Mouse (Mus musculus) limb, embryonic 14.5 days (tissue): ENCODE data around the gene Vps45. TPM values are rescaled to one million over a fixed set of nuclear protein-coding genes. Genes with fewer than 3 reads are reported as not detected.

ENCODE experiments used
- ATAC-seq: fragments of 200-750 bp; cut with Nextera tagmentation; 2 replicates; pipeline ENCODE4 v1.8.0; 2017; ENCODE audit warnings: low read depth, moderate number of reproducible peaks, moderate TSS enrichment; ENCODE audit not compliant: low FRiP score
- DNase-seq: peaks from one replicate; pipeline ENCODE4 v3.0.0-alpha.2; 2015; ENCODE audit warnings: low spot score
- H3K27ac ChIP-seq: fragments of 300-500 bp; sonication (generic); replicated peaks from 2 replicates; pipeline ENCODE4 v1.5.1; 2014; ENCODE audit warnings: low read depth, mild to moderate bottlenecking, low read length, moderate library complexity, mixed read lengths
- H3K27me3 ChIP-seq: fragments of 300-500 bp; sonication (generic); 2 replicates; pipeline ENCODE4 v1.6.1; 2014; ENCODE audit warnings: low read length, mixed read lengths; ENCODE audit not compliant: control insufficient read depth, insufficient read depth
- H3K36me3 ChIP-seq: fragments of 300-500 bp; sonication (generic); 2 replicates; pipeline ENCODE4 v1.6.1; 2014; ENCODE audit warnings: mild to moderate bottlenecking, low read length, moderate library complexity, mixed read lengths; ENCODE audit not compliant: control insufficient read depth, insufficient read depth
- H3K4me1 ChIP-seq: fragments of 300-500 bp; sonication (generic); 2 replicates; pipeline ENCODE4 v1.6.1; 2014; ENCODE audit warnings: antibody characterized with exemption, low read length, mixed read lengths; ENCODE audit not compliant: control insufficient read depth, insufficient read depth
- H3K4me2 ChIP-seq: fragments of 300-500 bp; sonication (generic); replicated peaks from 2 replicates; pipeline ENCODE4 v1.6.1; 2014; ENCODE audit warnings: low read depth, mild to moderate bottlenecking, low read length, moderate library complexity; ENCODE audit not compliant: severe bottlenecking
- H3K4me3 ChIP-seq: fragments of 300-500 bp; sonication (generic); replicated peaks from 2 replicates; pipeline ENCODE4 v1.5.1; 2014; ENCODE audit warnings: low read length
- H3K9ac ChIP-seq: fragments of 300-500 bp; sonication (generic); 2 replicates; pipeline ENCODE4 v1.6.1; 2014; ENCODE audit warnings: mild to moderate bottlenecking, low read depth, low read length, moderate library complexity; ENCODE audit not compliant: severe bottlenecking
- H3K9me3 ChIP-seq: fragments of 300-500 bp; sonication (generic); 2 replicates; pipeline ENCODE4 v1.6.1; 2016; ENCODE audit warnings: low read length; ENCODE audit not compliant: control insufficient read depth
- POLR2A ChIP-seq: fragments of 200-500 bp; IDR thresholded peaks from 2 replicates; pipeline ENCODE4 v1.8.0; 2012; ENCODE audit warnings: inconsistent platforms, mild to moderate bottlenecking, moderate library complexity, borderline replicate concordance; ENCODE audit not compliant: insufficient read depth, insufficient read length; ENCODE audit errors: extremely low read depth
- WGBS: fragments of 180-500 bp; shearing (Covaris S2); extraction: QIAGEN DNeasy Blood & Tissue Kit; methylation state at CpG from one replicate; pipeline ENCODE4 v1.1.7; 2014; 5-methylcytosine and 5-hydroxymethylcytosine counted together
- polyA plus RNA-seq, 2 experiments: library from polyadenylated mRNA; depleted of rRNA in 1 of 2; stranded (reverse) in 1 of 2; unstranded in 1 of 2; fragments of >200 nt; fragmentation: Nextera tagmentation in 1 of 2; extraction: Ambion mirVana in 1 of 2; gene quantifications; 2 replicates each; pipeline versions ENCODE4 v1.2.1 to v1.2.3; 2012 to 2014

Gene Vps45
- polyA plus RNA-seq (2012; rRNA removed), result 13.8 and 16.5 TPM in 2 replicates
- polyA plus RNA-seq (2014; fragmentation: Nextera tagmentation; extraction: Ambion mirVana), result 26.9 and 27.0 TPM in 2 replicates

- 2% methylated on average over 18 of the region's 18 CpGs for WGBS
Observed at GRCm38 (mm10) chr3:96058231-96058896, at the start of gene Vps45. TSS of gene Vps45 (minus strand) at chr3:96058466.

GRCm38 (mm10) chr3:96106151-96106550 lies 47.9 kb upstream of the Vps45 start:
- Histone ChIP-seq H3K4me2 (peak overlapping the region; percentile 54), H3K9ac (no peak overlapping the region), H3K4me3 (0 out of 2 replicates have a peak overlapping the region, but pooled peaks have one; percentile 62), H3K27me3 (no peaks in the 10 kb centered on the region), H3K4me1 (peaks cover 16% of the 10 kb centered on the region), H3K27ac (no peak overlapping the region), H3K36me3 (0 out of 2 replicates have a peak, but pooled peaks cover 4% of the 10 kb centered on the region), H3K9me3 (no peaks in the 10 kb centered on the region)
- TF ChIP-seq POLR2A, result no peak
- ATAC-seq, result no peak
- no peak for DNase-seq
- 87% methylated on average over 4 of the region's 4 CpGs for WGBS

More at GRCm38 (mm10) chr3:96058231-96058896, at the start of gene Vps45:
- peak within 1 kb of the TSS; percentile 65 for H3K9ac ChIP-seq
- no peaks in the 10 kb centered on the region for H3K9me3 ChIP-seq
- 0 out of 2 replicates have a peak, but pooled peaks have one; percentile 60 for TF ChIP-seq POLR2A
- peak within 1 kb of the TSS; percentile 85 for H3K27ac ChIP-seq
- peak within 1 kb of the TSS; percentile 83 for H3K4me2 ChIP-seq
- DNase-seq (peak; percentile 71), ATAC-seq (peak; percentile 78)
- H3K27me3 ChIP-seq, result no peaks in the 10 kb centered on the region
- H3K36me3 ChIP-seq, result peaks cover 5% of the 10 kb centered on the region; the same call in 1 of the 2 replicates
- peak within 1 kb of the TSS; percentile 55 for H3K4me3 ChIP-seq
- H3K4me1 ChIP-seq, result peaks cover 5% of the 10 kb centered on the region

GRCm38 (mm10) chr3:96105232-96105747 lies 47.0 kb upstream of the Vps45 start:
- ATAC-seq, result no peak
- 7% methylated on average over 10 of the region's 10 CpGs for WGBS
- Histone ChIP-seq H3K36me3 (0 out of 2 replicates have a peak, but pooled peaks cover 4% of the 10 kb centered on the region), H3K27ac (peak overlapping the region; percentile 83), H3K4me1 (peaks cover 16% of the 10 kb centered on the region), H3K4me3 (peak overlapping the region; percentile 62), H3K4me2 (peak overlapping the region; percentile 54), H3K9ac (peak overlapping the region; percentile 81), H3K9me3 (no peaks in the 10 kb centered on the region), H3K27me3 (no peaks in the 10 kb centered on the region)
- peak; percentile 6 for DNase-seq
- no peak for TF ChIP-seq POLR2A

GRCm38 (mm10) chr3:96104261-96105065 lies 46.2 kb upstream of the Vps45 start, which contains the start of gene Otud7b:
TSS of gene Otud7b (plus strand) at chr3:96104527.
- Histone ChIP-seq H3K4me2 (peak within 1 kb of the TSS; percentile 54), H3K36me3 (0 out of 2 replicates have a peak, but pooled peaks cover 4% of the 10 kb centered on the region), H3K27ac (peak within 1 kb of the TSS; percentile 83), H3K4me3 (peak within 1 kb of the TSS; percentile 62), H3K9ac (peak within 1 kb of the TSS; percentile 81), H3K27me3 (no peaks in the 10 kb centered on the region), H3K9me3 (no peaks in the 10 kb centered on the region), H3K4me1 (peaks cover 16% of the 10 kb centered on the region)
- TF ChIP-seq POLR2A, result peak; percentile 53; the same call in 1 of the 2 replicates
- peak; percentile 91 for ATAC-seq
- WGBS, result 1% methylated on average over 55 of the region's 84 CpGs
- peak; percentile 81 for DNase-seq

- Histone ChIP-seq H3K9ac (peak overlapping the region; percentile 81; the same call in 1 of the 2 replicates), H3K27me3 (no peaks in the 10 kb centered on the region), H3K4me3 (peak overlapping the region; percentile 62), H3K4me1 (peaks cover 16% of the 10 kb centered on the region), H3K27ac (peak overlapping the region; percentile 83; the same call in 1 of the 2 replicates), H3K4me2 (peak overlapping the region; percentile 54), H3K36me3 (no peaks in the 10 kb centered on the region), H3K9me3 (no peaks in the 10 kb centered on the region)
- 2% methylated on average over 8 of the region's 8 CpGs for WGBS
- no peak for TF ChIP-seq POLR2A
- DNase-seq (no peak), ATAC-seq (peak; percentile 48)
Observed at GRCm38 (mm10) chr3:96103901-96104260, 45.6 kb upstream of the Vps45 start.
